Mouse (Mus musculus) stomach, embryonic 16.5 days (tissue): ENCODE results near the gene Gm18596. TPM values are rescaled to one million over a fixed set of nuclear protein-coding genes. Genes with fewer than 3 reads are reported as not detected.
"Not testable (repeated sequence)": the region's sequence is repeated elsewhere in the genome, so short reads cannot be mapped to it uniquely, and the experiment has no call there.

ENCODE experiments used
- ATAC-seq: fragments of 200-750 bp; cut with Nextera tagmentation; 2 replicates; pipeline ENCODE4 v1.8.0; 2017; ENCODE audit warnings: moderate number of reproducible peaks, moderate TSS enrichment; ENCODE audit not compliant: insufficient read depth, low FRiP score
- H3K27ac ChIP-seq: fragments of 300-500 bp; sonication (generic); 2 replicates; pipeline ENCODE4 v1.5.1; 2014; ENCODE audit warnings: low read length
- H3K27me3 ChIP-seq: fragments of 300-500 bp; sonication (generic); 2 replicates; pipeline ENCODE4 v1.6.1; 2014; ENCODE audit warnings: low read length, control low read depth, mixed read lengths; ENCODE audit not compliant: control insufficient read depth, insufficient read depth
- H3K36me3 ChIP-seq: fragments of 300-500 bp; sonication (generic); 2 replicates; pipeline ENCODE4 v1.6.1; 2014; ENCODE audit warnings: low read length; ENCODE audit not compliant: control insufficient read depth, insufficient read depth
- H3K4me1 ChIP-seq: fragments of 300-500 bp; sonication (generic); 2 replicates; pipeline ENCODE4 v1.6.1; 2014; ENCODE audit warnings: low read length, control low read depth, mixed read lengths; ENCODE audit not compliant: control insufficient read depth, insufficient read depth
- H3K4me2 ChIP-seq: fragments of 300-500 bp; sonication (generic); 2 replicates; pipeline ENCODE4 v1.6.1; 2014; ENCODE audit warnings: low read depth, low read length, mixed read lengths
- H3K4me3 ChIP-seq: fragments of 300-500 bp; sonication (generic); replicated peaks from 2 replicates; pipeline ENCODE4 v1.5.1; 2014; ENCODE audit warnings: mild to moderate bottlenecking, low read length
- H3K9ac ChIP-seq: fragments of 300-500 bp; sonication (generic); 2 replicates; pipeline ENCODE4 v1.6.1; 2014; ENCODE audit warnings: low read length
- H3K9me3 ChIP-seq: fragments of 300-500 bp; sonication (generic); replicated peaks from 2 replicates; pipeline ENCODE4 v1.6.1; 2016; ENCODE audit warnings: low read length, control low read depth; ENCODE audit not compliant: control insufficient read depth
- WGBS: fragments of 180-500 bp; shearing (Covaris S2); extraction: QIAGEN DNeasy Blood & Tissue Kit; methylation state at CpG from one replicate; pipeline ENCODE4 v1.1.7; 2014; 5-methylcytosine and 5-hydroxymethylcytosine counted together
- polyA plus RNA-seq: library from polyadenylated mRNA; unstranded; fragments of >200 nt; fragmentation: Nextera tagmentation; extraction: Ambion mirVana; gene quantifications from 2 replicates; pipeline ENCODE4 v1.2.1, GENCODE M21; 2015

The Gm18596 gene
- polyA plus RNA-seq, 1 experiment from 2014 or later = not detected

GRCm38 (mm10) chr10:77724855-77725254 is 17.6 kb downstream of the Gm18596 start:
- Histone ChIP-seq H3K9me3 (no peaks in the 10 kb centered on the region), H3K4me3 (no peak overlapping the region), H3K4me1 (no peaks in the 10 kb centered on the region), H3K27me3 (no peaks in the 10 kb centered on the region), H3K27ac (no peak overlapping the region), H3K9ac (no peak overlapping the region), H3K36me3 (no peaks in the 10 kb centered on the region), H3K4me2 (no peak overlapping the region)
- WGBS = 79% methylated on average over 8 of the region's 8 CpGs
- no peak for ATAC-seq

- 85% methylated on average over 1 of the region's 1 CpGs for WGBS
- H3K9ac ChIP-seq, H3K4me2 ChIP-seq, H3K4me1 ChIP-seq, H3K27me3 ChIP-seq, H3K36me3 ChIP-seq, H3K27ac ChIP-seq, H3K4me3 ChIP-seq, H3K9me3 ChIP-seq, ATAC-seq: not testable (repeated sequence)
Observed at GRCm38 (mm10) chr10:77720299-77720698, 22.1 kb downstream of the Gm18596 start, which contains the start of gene Krtap12-1. Gene Krtap12-1, plus strand, starts transcription at chr10:77720599.

GRCm38 (mm10) chr10:77715507-77715906 is 26.9 kb downstream of the Gm18596 start, which contains the start of gene Gm10142:
Gene Gm10142, plus strand, starts transcription at chr10:77715807.
- Histone ChIP-seq H3K36me3 (no peaks in the 10 kb centered on the region), H3K27ac (no peak within 1 kb of the TSS), H3K4me1 (no peaks in the 10 kb centered on the region), H3K9me3 (no peaks in the 10 kb centered on the region), H3K4me2 (no peak within 1 kb of the TSS), H3K9ac (no peak within 1 kb of the TSS), H3K27me3 (no peaks in the 10 kb centered on the region), H3K4me3 (no peak within 1 kb of the TSS)
- ATAC-seq = no peak
- 87% methylated on average over 1 of the region's 1 CpGs for WGBS

- H3K36me3 ChIP-seq = no peaks in the 10 kb centered on the region
- H3K4me2 ChIP-seq = no peak overlapping the region
- H3K4me1 ChIP-seq = no peaks in the 10 kb centered on the region
- no peak overlapping the region for H3K4me3 ChIP-seq
- no peak overlapping the region for H3K27ac ChIP-seq
- ATAC-seq = no peak
- WGBS = 57% methylated on average over 4 of the region's 4 CpGs
- no peaks in the 10 kb centered on the region for H3K9me3 ChIP-seq
- no peak overlapping the region for H3K9ac ChIP-seq
- no peaks in the 10 kb centered on the region for H3K27me3 ChIP-seq
Observed at GRCm38 (mm10) chr10:77713734-77714133, 28.7 kb downstream of the Gm18596 start.

GRCm38 (mm10) chr10:77711157-77711556 is 31.3 kb downstream of the Gm18596 start, which contains the start of gene Gm10024:
Gene Gm10024, plus strand, starts transcription at chr10:77711457.
- ATAC-seq, H3K9ac ChIP-seq, H3K36me3 ChIP-seq, H3K27ac ChIP-seq, H3K4me3 ChIP-seq, H3K4me2 ChIP-seq, H3K27me3 ChIP-seq, H3K4me1 ChIP-seq, H3K9me3 ChIP-seq: not testable (repeated sequence)

GRCm38 (mm10) chr10:77709831-77710230 is 32.6 kb downstream of the Gm18596 start:
- Histone ChIP-seq H3K27ac (no peak overlapping the region), H3K36me3 (no peaks in the 10 kb centered on the region), H3K9me3 (peaks cover 6% of the 10 kb centered on the region; the same call in 1 of the 2 replicates), H3K27me3 (no peaks in the 10 kb centered on the region), H3K4me2 (no peak overlapping the region), H3K4me1 (no peaks in the 10 kb centered on the region), H3K9ac (no peak overlapping the region), H3K4me3 (no peak overlapping the region)
- ATAC-seq = no peak
- WGBS = 73% methylated on average over 3 of the region's 3 CpGs

- WGBS = 89% methylated on average over 1 of the region's 1 CpGs
- Histone ChIP-seq H3K27me3 (no peaks in the 10 kb centered on the region), H3K4me1 (no peaks in the 10 kb centered on the region), H3K27ac (no peak within 1 kb of the TSS), H3K36me3 (no peaks in the 10 kb centered on the region), H3K9ac (no peak within 1 kb of the TSS), H3K9me3 (peaks cover 6% of the 10 kb centered on the region; the same call in 1 of the 2 replicates), H3K4me3 (no peak within 1 kb of the TSS), H3K4me2 (no peak within 1 kb of the TSS)
- ATAC-seq = no peak
Observed at GRCm38 (mm10) chr10:77706326-77706725, 36.1 kb downstream of the Gm18596 start, which contains the start of gene Gm10272. Gene Gm10272, plus strand, starts transcription at chr10:77706626.

GRCm38 (mm10) chr10:77697133-77697532 is 45.3 kb downstream of the Gm18596 start, which contains the start of gene Gm9508:
Gene Gm9508, minus strand, starts transcription at chr10:77697233.
- Histone ChIP-seq H3K27ac (no peak within 1 kb of the TSS), H3K4me2 (no peak within 1 kb of the TSS), H3K9ac (no peak within 1 kb of the TSS), H3K4me1 (no peaks in the 10 kb centered on the region), H3K9me3 (0 out of 2 replicates have a peak, but pooled peaks cover 5% of the 10 kb centered on the region), H3K4me3 (no peak within 1 kb of the TSS), H3K27me3 (no peaks in the 10 kb centered on the region), H3K36me3 (no peaks in the 10 kb centered on the region)
- 34% methylated on average over 4 of the region's 4 CpGs for WGBS
- no peak for ATAC-seq
